Mouse (Mus musculus) thymus, adult 18-20 months (tissue): ENCODE measurements around the gene Miga1.

Source experiments
- DNase-seq, 2 experiments: peaks; one replicate each; pipeline ENCODE4 v3.0.0; 2022; ENCODE audit warnings: mixed read lengths in 2 of 2

Gene Miga1

DNA sequence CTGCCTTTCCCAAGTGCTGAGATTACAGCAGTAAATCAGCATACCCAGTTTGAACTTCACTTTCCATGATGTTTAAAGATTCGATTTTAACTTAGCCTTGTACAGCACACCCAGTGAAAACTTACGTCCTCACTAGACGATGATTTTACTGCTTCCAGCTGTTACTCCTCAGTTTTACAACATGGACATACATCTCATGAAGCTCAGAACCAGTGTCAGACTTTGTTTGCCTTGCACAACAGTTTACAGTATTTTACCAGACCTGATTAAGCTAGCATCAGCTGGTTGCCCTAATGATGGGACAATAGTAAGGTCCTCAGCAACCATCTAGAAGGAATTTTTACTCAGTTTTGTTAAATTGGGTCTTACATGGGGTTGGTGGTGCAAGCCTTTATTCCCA, 99.1 kb downstream of the Miga1 start:
- no peak for DNase-seq

DNA sequence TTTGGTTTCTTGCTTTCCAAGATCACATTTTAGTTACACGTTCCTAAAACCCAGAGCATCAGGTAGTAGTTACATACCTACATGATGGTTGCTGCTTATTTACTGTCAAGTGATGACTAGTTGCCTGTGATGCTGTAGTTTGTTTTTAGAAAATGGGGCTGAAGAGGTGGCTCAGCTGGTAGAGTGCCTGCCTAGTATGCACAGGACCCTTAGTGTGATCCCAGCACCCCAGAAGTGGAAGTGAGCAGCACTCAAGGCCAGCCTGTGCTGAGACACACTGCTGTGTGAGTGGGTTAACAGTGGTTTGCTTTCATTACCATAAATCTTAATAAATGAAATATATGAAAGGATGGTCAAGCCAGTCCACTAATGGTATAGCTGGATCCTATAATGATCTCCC, 100.6 kb downstream of the Miga1 start:
- no peak for DNase-seq

- DNase-seq = no peak
Measured at GRCm38 (mm10) chr3:152238836-152239235, 101.4 kb downstream of the Miga1 start.

GRCm38 (mm10) chr3:152235805-152236204, 104.4 kb downstream of the Miga1 start:
- no peak for DNase-seq

DNA sequence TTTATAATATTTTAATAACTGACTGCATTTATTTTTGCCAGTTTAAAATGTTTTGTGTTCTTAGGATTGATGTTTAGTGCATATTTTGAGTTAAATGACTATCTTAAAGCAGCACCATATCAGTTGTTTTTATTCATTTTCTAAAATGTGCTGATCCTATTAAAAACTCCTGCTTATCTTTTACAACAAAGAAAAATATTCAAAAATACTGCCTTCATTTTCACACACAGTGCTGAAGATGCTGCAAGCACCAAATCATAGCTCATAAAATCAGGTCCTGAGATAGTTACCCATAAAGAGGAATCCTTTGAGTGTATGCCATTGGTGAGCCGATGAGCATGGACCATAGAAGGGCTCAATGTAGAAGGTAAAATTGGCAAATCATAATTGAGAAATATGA, 105.0 kb downstream of the Miga1 start:
- DNase-seq = no peak

GRCm38 (mm10) chr3:152231333-152232100, 108.7 kb downstream of the Miga1 start:
- DNase-seq = no peak

GRCm38 (mm10) chr3:152229271-152229670, 110.9 kb downstream of the Miga1 start:
- DNase-seq = no peak

DNA sequence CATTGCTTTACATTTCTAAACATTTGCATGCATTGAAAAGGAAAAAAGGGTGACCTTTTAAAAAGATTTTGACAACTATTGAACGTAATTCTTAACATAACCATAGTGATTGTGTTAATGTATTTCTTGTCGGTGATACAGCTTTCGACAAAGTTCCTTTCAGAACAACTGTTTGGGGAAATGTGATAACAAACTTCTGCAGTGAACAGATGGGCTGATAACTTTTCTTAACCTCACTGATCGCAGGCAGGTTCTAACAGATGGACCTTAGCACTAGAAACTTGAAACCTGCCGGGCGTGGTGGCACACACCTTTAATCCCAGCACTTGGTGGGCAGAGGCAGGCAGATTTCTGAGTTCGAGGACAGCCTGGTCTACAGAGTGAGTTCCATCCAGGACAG, 111.4 kb downstream of the Miga1 start:
- no peak for DNase-seq

- DNase-seq = no peak
Measured at GRCm38 (mm10) chr3:152225906-152226305, 114.3 kb downstream of the Miga1 start.

- no peak for DNase-seq
Measured at GRCm38 (mm10) chr3:152224918-152225317, 115.3 kb downstream of the Miga1 start.
